Mouse (Mus musculus): ENCODE measurements at regions not wholly inside any gene's neighbourhood (a gene's known extent, or its start where the extent isn't known, plus 50 kb on each side); places are given as distances from the start of the nearest gene placed in this dataset.

DNA sequence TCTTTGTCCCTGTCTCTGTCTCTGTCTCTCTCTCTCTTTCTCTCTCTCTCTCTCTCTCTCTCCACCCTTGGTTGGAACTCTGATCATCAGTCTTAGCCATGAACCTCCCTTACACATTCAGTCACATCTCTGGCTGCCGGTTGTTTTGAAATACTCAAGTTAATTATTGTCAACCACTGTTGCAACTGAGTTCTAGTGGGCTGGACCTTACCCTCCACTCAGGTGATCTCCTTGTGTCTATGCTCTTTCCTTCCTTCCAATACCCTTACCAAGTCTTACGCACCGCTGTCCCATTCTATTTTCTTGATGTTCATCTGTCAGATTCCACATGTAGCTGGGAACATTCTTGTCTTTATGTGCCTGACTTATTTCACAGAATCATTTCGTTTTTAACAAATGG, 119.2 kb upstream of the Slc22a23 start:
- H3K9ac ChIP-seq (ENCODE audit: control insufficient read depth, low read depth, low read length, poor library complexity, severe bottlenecking): no peak overlapping the region
- no peak for DNase-seq (ENCODE audit: low read depth, low spot score)

DNA sequence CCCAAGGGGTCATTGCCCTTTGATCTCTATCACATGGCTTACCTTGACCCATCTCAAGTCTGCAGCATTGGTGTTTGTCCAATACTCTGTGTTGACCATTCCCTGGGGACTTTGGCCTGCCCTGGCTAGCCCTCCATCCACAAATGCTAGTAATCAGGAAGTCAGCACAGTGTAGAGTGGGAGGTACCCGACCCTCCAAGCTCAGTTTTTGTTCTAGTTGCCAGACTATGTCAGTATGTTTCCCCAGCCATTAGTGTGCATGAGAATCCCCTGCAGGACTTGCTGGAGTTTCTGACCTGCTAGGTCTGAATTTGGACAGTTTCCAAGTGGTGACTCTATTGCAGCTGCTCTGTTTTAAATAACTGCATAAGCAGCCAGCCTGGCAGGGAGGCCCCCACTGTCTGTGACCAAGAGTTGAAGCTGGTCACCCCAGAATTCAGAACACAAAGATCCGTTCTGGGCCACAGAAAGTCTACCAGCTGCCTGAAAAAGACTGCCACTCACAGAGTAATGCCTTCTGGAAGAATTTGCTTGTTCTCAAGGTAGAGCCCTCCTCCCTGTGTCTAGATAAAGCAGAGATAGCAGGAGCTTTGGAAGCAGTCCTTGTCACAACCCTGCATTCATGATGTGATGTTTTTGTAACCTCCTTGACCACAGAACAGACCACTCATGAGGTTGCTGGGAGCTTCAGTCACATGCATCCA, 118.0 kb upstream of the Slc22a23 start:
- H3K79me2 ChIP-seq (ENCODE audit: control insufficient read depth, insufficient read depth, low read length, poor library complexity): no peaks in the 10 kb centered on the region
- no peak overlapping the region for H3K9ac ChIP-seq (ENCODE audit: control insufficient read depth, low read depth, low read length, poor library complexity, severe bottlenecking)
- no peak for TF ChIP-seq USF1 (IDR thresholded peaks at IDR 0.05; ENCODE audit: low read depth, low read length)
- no peak for TF ChIP-seq KAT2A (conservative IDR thresholded peaks at IDR 0.05; ENCODE audit: low read depth, low read length)
- no peak for TF ChIP-seq MAFK (IDR thresholded peaks at IDR 0.05; ENCODE audit: borderline replicate concordance, low read depth, low read length)
- TF ChIP-seq MXI1 (IDR thresholded peaks at IDR 0.05; ENCODE audit: low read depth, low read length): no peak
- no peak for TF ChIP-seq TCF12 (IDR thresholded peaks at IDR 0.05; ENCODE audit: low read depth, low read length)
- TF ChIP-seq GABPA (IDR thresholded peaks at IDR 0.05; ENCODE audit: low read depth, low read length): no peak
- TF ChIP-seq SMC3 (IDR thresholded peaks at IDR 0.05; ENCODE audit: low read depth, low read length): no peak
- no peak for TF ChIP-seq CHD1 (IDR thresholded peaks at IDR 0.05; ENCODE audit: low read depth, low read length)
- TF ChIP-seq MYB (IDR thresholded peaks at IDR 0.05; ENCODE audit: low read depth, low read length): no peak
- TF ChIP-seq POLR2AphosphoS2 (IDR thresholded peaks at IDR 0.05; ENCODE audit: low read length): no peak
- TF ChIP-seq MEF2A (IDR thresholded peaks at IDR 0.05; ENCODE audit: extremely low read depth, insufficient replicate concordance, low read depth, low read length, poor library complexity, severe bottlenecking): no peak
- TF ChIP-seq ZMIZ1 (IDR thresholded peaks at IDR 0.05; ENCODE audit: low read depth, low read length): no peak
- TF ChIP-seq EP300 (IDR thresholded peaks at IDR 0.05; ENCODE audit: low read depth in 1 of 2, low read length in 2 of 2): no peak
- TF ChIP-seq MYC (IDR thresholded peaks at IDR 0.05; ENCODE audit: low read depth, low read length): no peak
- TF ChIP-seq ZC3H11A (IDR thresholded peaks at IDR 0.05; ENCODE audit: low read depth, low read length): no peak
- H3K4me3 ChIP-seq (ENCODE audit: control insufficient read depth in 1 of 2, insufficient read depth in 1 of 2, low read depth in 2 of 2, low read length in 2 of 2): no peak overlapping the region
- no peaks in the 10 kb centered on the region for H3K9me3 ChIP-seq (replicated peaks; ENCODE audit: insufficient read depth, low read length)
- peaks cover 0 to 3% of the 10 kb centered on the region in 2 experiments; a peak in 1 of 4 replicates for H3K4me1 ChIP-seq (ENCODE audit: control insufficient read depth in 1 of 2, insufficient read depth in 2 of 2, low read length in 2 of 2)
- DNase-seq (ENCODE audit: low read depth, low spot score): no peak
- peaks cover 0 to 2% of the 10 kb centered on the region in 2 experiments for H3K27me3 ChIP-seq (ENCODE audit: control insufficient read depth in 1 of 2, insufficient read depth in 2 of 2, low read length in 2 of 2)
- no peak overlapping the region for H3K27ac ChIP-seq (ENCODE audit: control insufficient read depth, low read depth, low read length)
- H3K36me3 ChIP-seq (ENCODE audit: control insufficient read depth in 1 of 2, insufficient read depth in 2 of 2, low read length in 2 of 2): no peaks in the 10 kb centered on the region

More for the DNA sequence above, 119.2 kb upstream of the Slc22a23 start:
- Histone ChIP-seq H3K9me3 (replicated peaks; ENCODE audit: insufficient read depth, low read length) (no peaks in the 10 kb centered on the region), H3K79me2 (ENCODE audit: control insufficient read depth, insufficient read depth, low read length, poor library complexity) (no peaks in the 10 kb centered on the region), H3K27me3 (ENCODE audit: control insufficient read depth in 1 of 2, insufficient read depth in 2 of 2, low read length in 2 of 2) (peaks cover 0 to 2% of the 10 kb centered on the region in 2 experiments; a peak in 3 of 4 replicates), H3K36me3 (ENCODE audit: control insufficient read depth in 1 of 2, insufficient read depth in 2 of 2, low read length in 2 of 2) (no peaks in the 10 kb centered on the region), H3K27ac (ENCODE audit: control insufficient read depth, low read depth, low read length) (no peak overlapping the region), H3K4me1 (ENCODE audit: control insufficient read depth in 1 of 2, insufficient read depth in 2 of 2, low read length in 2 of 2) (peaks cover 0 to 3% of the 10 kb centered on the region in 2 experiments; a peak in 1 of 4 replicates), H3K4me3 (ENCODE audit: control insufficient read depth in 1 of 2, insufficient read depth in 1 of 2, low read depth in 2 of 2, low read length in 2 of 2) (no peak overlapping the region)
- no peak for TF ChIP-seq MAZ (IDR thresholded peaks at IDR 0.05; ENCODE audit: low read depth, low read length)
- no peak for TF ChIP-seq RAD21 (IDR thresholded peaks at IDR 0.05; ENCODE audit: low read depth, low read length)
- no peak for TF ChIP-seq EP300 (IDR thresholded peaks at IDR 0.05; ENCODE audit: low read depth in 1 of 2, low read length in 2 of 2)
- TF ChIP-seq ZC3H11A (IDR thresholded peaks at IDR 0.05; ENCODE audit: low read depth, low read length): no peak
- no peak for TF ChIP-seq SIN3A (IDR thresholded peaks at IDR 0.05; ENCODE audit: low read length)
- TF ChIP-seq KAT2A (conservative IDR thresholded peaks at IDR 0.05; ENCODE audit: low read depth, low read length): no peak
- TF ChIP-seq NELFE (IDR thresholded peaks at IDR 0.05; ENCODE audit: low read depth, low read length): no peak
- no peak for TF ChIP-seq ELF1 (IDR thresholded peaks at IDR 0.05; ENCODE audit: low read depth, low read length)
- no peak for TF ChIP-seq MAFK (IDR thresholded peaks at IDR 0.05; ENCODE audit: borderline replicate concordance, low read depth, low read length)
- TF ChIP-seq GABPA (IDR thresholded peaks at IDR 0.05; ENCODE audit: low read depth, low read length): no peak
- no peak for TF ChIP-seq MAX (IDR thresholded peaks at IDR 0.05; ENCODE audit: low read length)
- TF ChIP-seq POLR2A (IDR thresholded peaks at IDR 0.05; ENCODE audit: control insufficient read depth in 1 of 2, insufficient read depth in 1 of 2, low read depth in 1 of 2, low read length in 2 of 2, poor library complexity in 1 of 2): no peak
- TF ChIP-seq MXI1 (IDR thresholded peaks at IDR 0.05; ENCODE audit: low read depth, low read length): no peak
- TF ChIP-seq POLR2AphosphoS2 (IDR thresholded peaks at IDR 0.05; ENCODE audit: low read length): no peak
